Mouse (Mus musculus) midbrain, embryonic 16.5 days (tissue): ENCODE measurements around the gene Smg5. TPM values are rescaled to one million over a fixed set of nuclear protein-coding genes. Genes with fewer than 3 reads are reported as not detected.
"Not testable (repeated sequence)": the region's sequence is repeated elsewhere in the genome, so short reads cannot be mapped to it uniquely, and the experiment has no call there.

Experiments used
- ATAC-seq: fragments of 200-750 bp; cut with Nextera tagmentation; 2 replicates; pipeline ENCODE4 v1.8.0; 2017; ENCODE audit warnings: moderate TSS enrichment
- H3K27ac ChIP-seq: fragments of 300-500 bp; sonication (generic); 2 replicates; pipeline ENCODE4 v1.5.1; 2014; ENCODE audit warnings: mild to moderate bottlenecking, low read length, mixed read lengths
- H3K27me3 ChIP-seq: fragments of 300-500 bp; sonication (generic); 2 replicates; pipeline ENCODE4 v1.6.1; 2014; ENCODE audit warnings: low read depth, low read length, mixed read lengths; ENCODE audit not compliant: control insufficient read depth, insufficient read depth
- H3K36me3 ChIP-seq: fragments of 300-500 bp; sonication (generic); 2 replicates; pipeline ENCODE4 v1.6.1; 2014; ENCODE audit warnings: mild to moderate bottlenecking, low read length, moderate library complexity, mixed read lengths; ENCODE audit not compliant: control insufficient read depth, insufficient read depth
- H3K4me1 ChIP-seq: fragments of 300-500 bp; sonication (generic); 2 replicates; pipeline ENCODE4 v1.6.1; 2014; ENCODE audit warnings: mild to moderate bottlenecking, low read length, mixed read lengths; ENCODE audit not compliant: control insufficient read depth, insufficient read depth
- H3K4me2 ChIP-seq: fragments of 300-500 bp; sonication (generic); 2 replicates; pipeline ENCODE4 v1.6.1; 2014; ENCODE audit warnings: mild to moderate bottlenecking, low read length, mixed read lengths
- H3K4me3 ChIP-seq: fragments of 300-500 bp; sonication (generic); 2 replicates; pipeline ENCODE4 v1.5.1; 2014; ENCODE audit warnings: low read depth, mild to moderate bottlenecking, low read length, moderate library complexity, mixed read lengths
- H3K9ac ChIP-seq: fragments of 300-500 bp; sonication (generic); 2 replicates; pipeline ENCODE4 v1.6.1; 2014; ENCODE audit warnings: low read depth, low read length, mixed read lengths
- H3K9me3 ChIP-seq: fragments of 300-500 bp; sonication (generic); replicated peaks from 2 replicates; pipeline ENCODE4 v1.6.1; 2014; ENCODE audit warnings: mild to moderate bottlenecking, low read length, mixed read lengths; ENCODE audit not compliant: control insufficient read depth, poor library complexity, severe bottlenecking
- WGBS: fragments of 180-500 bp; shearing (Covaris S2); extraction: QIAGEN DNeasy Blood & Tissue Kit; methylation state at CpG from one replicate; pipeline ENCODE4 v1.1.7; 2014; 5-methylcytosine and 5-hydroxymethylcytosine counted together
- polyA plus RNA-seq: library from polyadenylated mRNA; unstranded; fragments of >200 nt; fragmentation: Nextera tagmentation; extraction: Ambion mirVana; gene quantifications from 2 replicates; pipeline ENCODE4 v1.2.1, GENCODE M21; 2015

Gene Smg5
- polyA plus RNA-seq, 1 experiment from 2014 or later = 61.4 TPM

DNA sequence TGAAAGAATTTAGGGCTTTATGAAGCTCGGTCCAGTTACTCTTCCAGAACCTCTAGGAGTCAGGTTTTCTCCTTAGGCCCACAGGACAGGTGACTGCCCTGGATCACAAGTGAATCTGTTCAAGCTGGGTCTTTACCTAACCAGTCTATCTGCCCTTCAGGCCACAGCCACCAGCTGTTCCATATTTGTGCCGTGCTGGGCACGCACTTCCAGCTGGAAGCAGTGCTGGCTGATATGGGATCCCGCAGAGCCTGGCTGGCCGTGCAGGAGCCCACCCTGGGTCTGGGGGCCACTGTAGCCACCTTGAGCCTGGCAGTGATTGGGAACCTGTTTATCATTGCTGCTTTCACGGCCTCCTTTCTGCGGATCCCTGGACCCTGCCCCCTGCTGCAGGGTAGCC lies 40.6 kb downstream of the Smg5 start:
- H3K4me2 ChIP-seq, H3K36me3 ChIP-seq, H3K4me1 ChIP-seq, H3K4me3 ChIP-seq, H3K27me3 ChIP-seq, H3K9ac ChIP-seq, H3K9me3 ChIP-seq, H3K27ac ChIP-seq: not testable (repeated sequence)
- WGBS = 38% methylated on average over 5 of the region's 7 CpGs
- 0 out of 2 replicates have a peak, but pooled peaks have one; percentile 39 for ATAC-seq

DNA sequence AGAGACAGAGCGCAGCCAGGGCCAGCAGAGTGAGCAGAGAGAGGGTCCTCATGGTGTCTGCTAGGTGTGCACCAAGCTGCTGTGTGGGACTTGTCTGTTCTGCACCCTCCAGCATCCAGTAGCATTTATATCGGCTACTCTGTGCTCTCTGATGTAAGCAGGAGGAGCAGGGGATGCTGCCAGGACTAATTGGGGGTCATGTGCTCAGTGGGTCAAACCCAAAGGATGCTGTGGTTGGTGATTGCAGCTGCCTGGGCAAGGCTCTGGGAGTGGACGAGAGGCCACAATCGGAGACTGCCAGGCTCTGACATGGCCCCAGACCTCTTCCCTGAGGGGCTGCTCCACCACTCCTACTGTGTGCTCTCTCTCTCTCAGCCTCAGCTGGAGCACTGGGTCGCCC lies 42.5 kb downstream of the Smg5 start, which contains the start of gene Bglap2:
Gene Bglap2, minus strand, starts transcription at position 101 of the 400 bp plus-strand sequence.
- not testable (repeated sequence) for H3K9ac ChIP-seq, H3K27ac ChIP-seq, H3K4me1 ChIP-seq, H3K27me3 ChIP-seq, H3K9me3 ChIP-seq, H3K4me3 ChIP-seq, H3K4me2 ChIP-seq, ATAC-seq, H3K36me3 ChIP-seq
- WGBS = 71% methylated on average over 4 of the region's 5 CpGs

DNA sequence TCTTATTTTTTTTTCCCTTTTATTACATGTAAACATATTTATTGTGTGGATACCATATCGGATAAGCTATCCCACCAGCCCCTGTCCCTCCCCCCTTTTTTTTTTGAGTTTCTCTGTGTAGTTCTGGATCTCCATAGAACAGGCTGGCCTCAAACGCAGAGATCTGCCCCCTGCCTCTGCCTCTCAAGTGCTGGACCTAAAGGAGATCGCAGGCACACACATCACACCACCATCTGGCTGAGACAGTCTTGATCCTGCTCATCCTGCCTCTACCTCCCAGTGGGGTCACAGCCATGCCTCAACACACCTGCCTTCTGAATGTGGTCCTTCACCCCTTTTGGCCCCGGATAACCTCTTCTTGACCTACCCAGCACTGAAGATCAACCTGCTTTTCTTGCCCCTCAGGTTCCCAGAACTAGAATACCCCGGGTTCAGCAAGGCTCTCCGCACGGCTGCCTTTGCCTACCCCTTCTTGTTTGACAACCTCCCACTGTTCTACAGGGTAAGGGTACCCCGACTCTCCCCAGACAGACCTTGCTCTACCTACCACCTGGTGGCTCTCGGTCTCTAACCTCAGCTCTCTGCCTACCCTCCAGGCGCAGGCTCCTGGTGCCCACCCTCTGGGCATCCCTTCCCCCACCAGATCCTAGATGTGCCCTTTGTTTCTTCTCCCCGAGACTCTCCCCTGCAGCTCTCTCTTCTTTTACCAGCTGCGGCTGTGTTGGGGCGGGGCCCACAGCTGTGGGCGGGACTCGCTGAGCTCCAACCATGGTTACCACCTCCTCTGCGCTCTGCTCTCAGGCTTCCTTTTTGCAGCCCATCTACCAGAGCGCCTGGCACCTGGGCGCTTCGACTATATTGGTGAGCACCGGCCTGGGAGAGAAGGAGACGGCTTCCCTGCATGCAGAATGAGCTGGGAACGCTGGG lies 45.6 kb downstream of the Smg5 start:
- peak; percentile 85 for ATAC-seq
- Histone ChIP-seq H3K4me3 (peak overlapping the region; percentile 18), H3K4me2 (peak overlapping the region; percentile 48), H3K9ac (peak overlapping the region; percentile 40; the same call in 1 of the 2 replicates)
- H3K27ac ChIP-seq, H3K9me3 ChIP-seq, H3K36me3 ChIP-seq, H3K4me1 ChIP-seq, H3K27me3 ChIP-seq: not testable (repeated sequence)
- 4% methylated on average over 18 of the region's 22 CpGs for WGBS

DNA sequence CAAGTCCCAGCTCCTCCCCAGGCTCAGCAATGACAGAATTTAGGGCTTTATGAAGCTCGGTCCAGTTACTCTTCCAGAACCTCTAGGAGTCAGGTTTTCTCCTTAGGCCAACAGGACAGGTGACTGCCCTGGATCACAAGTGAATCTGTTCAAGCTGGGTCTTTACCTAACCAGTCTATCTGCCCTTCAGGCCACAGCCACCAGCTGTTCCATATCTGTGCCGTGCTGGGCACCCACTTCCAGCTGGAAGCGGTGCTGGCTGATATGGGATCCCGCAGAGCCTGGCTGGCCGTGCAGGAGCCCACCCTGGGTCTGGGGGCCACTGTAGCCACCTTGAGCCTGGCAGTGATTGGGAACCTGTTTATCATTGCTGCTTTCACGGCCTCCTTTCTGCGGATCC lies 46.3 kb downstream of the Smg5 start:
- peak; percentile 47 for ATAC-seq
- 20% methylated on average over 1 of the region's 7 CpGs for WGBS
- H3K9me3 ChIP-seq, H3K4me2 ChIP-seq, H3K27ac ChIP-seq, H3K9ac ChIP-seq, H3K4me3 ChIP-seq, H3K27me3 ChIP-seq, H3K36me3 ChIP-seq, H3K4me1 ChIP-seq: not testable (repeated sequence)

DNA sequence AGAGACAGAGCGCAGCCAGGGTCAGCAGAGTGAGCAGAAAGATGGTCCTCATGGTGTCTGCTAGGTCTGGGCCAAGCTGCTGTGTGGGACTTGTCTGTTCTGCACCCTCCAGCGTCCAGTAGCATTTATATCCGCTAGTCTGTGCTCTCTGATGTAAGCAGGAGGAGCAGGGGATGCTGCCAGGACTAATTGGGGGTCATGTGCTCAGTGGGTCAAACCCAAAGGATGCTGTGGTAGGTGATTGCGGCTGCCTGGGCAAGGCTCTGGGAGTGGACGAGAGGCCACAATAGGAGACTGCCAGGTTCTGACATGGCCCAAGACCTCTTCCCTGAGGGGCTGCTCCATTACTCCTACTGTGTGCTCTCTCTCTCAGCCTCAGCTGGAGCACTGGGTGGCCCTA lies 48.3 kb downstream of the Smg5 start, which contains the start of gene Bglap:
Gene Bglap, minus strand, starts transcription at position 101 of the 400 bp plus-strand sequence.
- H3K27me3 ChIP-seq = no peaks in the 10 kb centered on the region
- WGBS = 78% methylated on average over 5 of the region's 5 CpGs
- H3K4me3 ChIP-seq = no peak within 1 kb of the TSS
- no peak within 1 kb of the TSS for H3K27ac ChIP-seq
- no peaks in the 10 kb centered on the region for H3K4me1 ChIP-seq
- no peaks in the 10 kb centered on the region for H3K9me3 ChIP-seq
- no peak within 1 kb of the TSS for H3K9ac ChIP-seq
- ATAC-seq = no peak
- H3K36me3 ChIP-seq = no peaks in the 10 kb centered on the region
- H3K4me2 ChIP-seq = no peak within 1 kb of the TSS

DNA sequence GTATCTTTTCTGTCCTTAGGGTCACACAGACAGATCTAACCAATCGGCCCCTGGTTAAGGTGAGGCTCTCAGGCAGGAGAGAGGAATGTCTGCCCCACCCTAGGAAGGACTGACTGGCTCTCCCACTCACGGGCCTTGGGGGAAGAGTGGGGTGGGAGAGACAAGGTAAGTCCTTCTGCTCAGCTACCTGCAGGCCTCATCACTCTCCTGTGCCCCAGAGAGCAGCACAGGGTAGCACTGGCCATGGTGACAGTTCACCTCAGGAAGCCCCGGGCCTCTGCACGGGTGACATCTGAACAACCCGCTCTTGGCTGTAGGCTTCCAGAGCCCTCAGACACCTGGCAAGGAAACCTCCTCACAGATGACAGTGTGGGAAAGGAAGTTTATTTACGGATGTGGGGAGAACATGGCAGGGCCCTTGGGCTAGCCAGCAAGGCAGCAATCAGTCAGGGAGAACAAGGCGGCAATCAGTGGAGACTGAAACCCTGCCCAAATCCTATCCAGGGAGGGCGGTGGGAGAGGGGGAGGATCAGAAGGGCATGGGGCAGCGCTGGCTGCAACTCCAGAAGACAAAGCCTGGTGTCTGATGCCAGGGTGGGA lies 57.8 kb downstream of the Smg5 start:
- Histone ChIP-seq H3K9ac (no peak overlapping the region), H3K27me3 (no peaks in the 10 kb centered on the region), H3K9me3 (no peaks in the 10 kb centered on the region), H3K4me1 (no peaks in the 10 kb centered on the region), H3K4me2 (no peak overlapping the region), H3K36me3 (no peaks in the 10 kb centered on the region), H3K27ac (no peak overlapping the region), H3K4me3 (no peak overlapping the region)
- whole genome bisulfite sequencing = 87% methylated on average over 9 of the region's 9 CpGs
- no peak for ATAC-seq

DNA sequence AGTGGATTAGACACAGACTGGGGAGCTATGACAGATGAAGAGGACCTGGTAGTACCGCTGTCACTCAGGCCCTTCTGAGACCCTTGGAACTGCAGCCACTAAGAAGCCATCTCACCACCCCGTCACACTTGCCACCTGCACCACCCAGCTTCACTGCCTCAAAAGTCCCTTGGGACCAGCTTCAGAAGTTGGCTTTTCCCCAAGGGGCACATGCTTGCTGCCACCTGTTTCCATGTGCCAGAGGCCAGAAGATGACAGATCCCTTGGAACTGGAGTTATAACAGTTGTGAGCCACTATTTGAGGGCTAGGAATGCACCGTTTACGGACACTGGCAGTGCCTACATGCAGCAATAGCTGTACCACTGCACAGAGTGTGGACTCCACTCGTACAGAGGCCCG lies 59.2 kb downstream of the Smg5 start:
- H3K27ac ChIP-seq = no peak overlapping the region
- no peaks in the 10 kb centered on the region for H3K36me3 ChIP-seq
- ATAC-seq = no peak
- 97% methylated on average over 6 of the region's 6 CpGs for WGBS
- no peak overlapping the region for H3K9ac ChIP-seq
- H3K4me2 ChIP-seq = no peak overlapping the region
- H3K9me3 ChIP-seq = no peaks in the 10 kb centered on the region
- H3K4me3 ChIP-seq = no peak overlapping the region
- H3K4me1 ChIP-seq = no peaks in the 10 kb centered on the region
- no peaks in the 10 kb centered on the region for H3K27me3 ChIP-seq

DNA sequence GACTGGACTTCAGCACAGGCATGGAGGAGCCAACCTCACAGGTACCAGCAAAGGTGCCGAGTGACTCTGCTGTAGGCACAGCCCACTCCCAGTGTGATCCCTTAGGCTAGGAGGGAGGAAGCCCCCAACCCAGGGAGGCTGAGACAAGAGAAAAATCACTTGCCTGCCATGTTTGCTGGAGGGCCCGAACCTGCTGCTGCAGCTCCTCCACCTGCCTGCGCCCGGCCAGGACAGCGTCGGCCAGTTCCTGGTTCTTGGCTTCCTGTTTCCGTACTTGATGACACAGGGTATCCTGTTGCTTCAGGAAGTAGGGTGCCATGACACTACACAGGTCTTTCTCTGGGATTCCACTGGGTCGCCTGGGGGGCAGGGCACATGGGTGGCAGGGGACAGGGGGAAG lies 59.7 kb downstream of the Smg5 start:
- no peaks in the 10 kb centered on the region for H3K4me1 ChIP-seq
- no peak overlapping the region for H3K4me3 ChIP-seq
- ATAC-seq = no peak
- H3K9ac ChIP-seq = no peak overlapping the region
- WGBS = 95% methylated on average over 8 of the region's 8 CpGs
- H3K9me3 ChIP-seq = no peaks in the 10 kb centered on the region
- no peak overlapping the region for H3K27ac ChIP-seq
- H3K36me3 ChIP-seq = no peaks in the 10 kb centered on the region
- no peaks in the 10 kb centered on the region for H3K27me3 ChIP-seq
- H3K4me2 ChIP-seq = no peak overlapping the region

DNA sequence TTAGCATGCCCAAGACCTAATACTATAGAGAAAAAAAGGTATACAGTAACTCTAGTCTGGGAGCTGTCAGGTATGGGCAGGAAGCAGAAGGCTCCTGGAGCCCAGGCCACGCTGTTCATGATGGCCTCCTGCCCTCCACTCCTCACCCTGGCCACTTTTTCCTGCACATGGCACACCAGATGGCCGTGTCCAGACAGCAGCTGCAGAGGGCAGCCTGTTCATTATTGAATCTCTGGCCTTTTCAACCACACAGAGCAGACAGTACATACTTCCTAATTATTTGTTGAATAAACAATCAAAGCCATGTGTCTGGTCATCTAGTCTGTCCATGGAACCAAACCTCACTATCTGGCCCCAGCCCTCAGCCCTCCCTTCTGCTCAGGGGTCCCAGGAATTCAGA lies 62.6 kb downstream of the Smg5 start:
- no peak overlapping the region for H3K27ac ChIP-seq
- no peaks in the 10 kb centered on the region for H3K27me3 ChIP-seq
- ATAC-seq = no peak
- no peaks in the 10 kb centered on the region for H3K4me1 ChIP-seq
- H3K4me2 ChIP-seq = no peak overlapping the region
- H3K36me3 ChIP-seq = no peaks in the 10 kb centered on the region
- H3K9ac ChIP-seq = no peak overlapping the region
- no peak overlapping the region for H3K4me3 ChIP-seq
- WGBS = 79% methylated on average over 2 of the region's 2 CpGs
- H3K9me3 ChIP-seq = no peaks in the 10 kb centered on the region
